Mouse (Mus musculus): ENCODE data around the gene Vdr. TPM values are rescaled to one million over a fixed set of nuclear protein-coding genes. Genes with fewer than 3 reads are reported as not detected.
"Not testable (repeated sequence)": the region's sequence is repeated elsewhere in the genome, so short reads cannot be mapped to it uniquely, and the experiment has no call there.

Vdr gene
- polyA plus RNA-seq, 1 experiment, result 0.46 TPM

- TF ChIP-seq POLR2A (IDR thresholded peaks at IDR 0.05; ENCODE audit: borderline replicate concordance, insufficient read depth, low read length) (no peak), CTCF (IDR thresholded peaks at IDR 0.05; ENCODE audit: borderline replicate concordance, insufficient read depth, low read depth, low read length) (no peak)
- Histone ChIP-seq H3K27ac (ENCODE audit: insufficient read depth, low read length) (no peak overlapping the region), H3K27me3 (ENCODE audit: control insufficient read depth, insufficient read depth, low read length) (no peaks in the 10 kb centered on the region), H3K4me1 (ENCODE audit: control insufficient read depth, insufficient read depth, low read length) (no peaks in the 10 kb centered on the region), H3K4me3 (replicated peaks; ENCODE audit: insufficient read depth, low read depth, low read length) (no peak overlapping the region)
- WGBS, result 86% methylated on average over 8 of the region's 8 CpGs
- DNase-seq, result no peak
Measured at GRCm38 (mm10) chr15:97875784-97876183, 34.6 kb downstream of the Vdr start.

- DNase-seq, result no peak
- H3K4me1 ChIP-seq (ENCODE audit: control insufficient read depth, insufficient read depth, low read length), result no peaks in the 10 kb centered on the region
- H3K27me3 ChIP-seq (ENCODE audit: control insufficient read depth, insufficient read depth, low read length), result no peaks in the 10 kb centered on the region
- 78% methylated on average over 9 of the region's 9 CpGs for WGBS
- no peak overlapping the region for H3K4me3 ChIP-seq (replicated peaks; ENCODE audit: insufficient read depth, low read depth, low read length)
- TF ChIP-seq CTCF (IDR thresholded peaks at IDR 0.05; ENCODE audit: borderline replicate concordance, insufficient read depth, low read depth, low read length) (no peak), POLR2A (IDR thresholded peaks at IDR 0.05; ENCODE audit: borderline replicate concordance, insufficient read depth, low read length) (no peak)
- H3K27ac ChIP-seq (ENCODE audit: insufficient read depth, low read length), result no peak overlapping the region
Measured at GRCm38 (mm10) chr15:97873717-97874116, 36.7 kb downstream of the Vdr start.

GRCm38 (mm10) chr15:97872161-97872560 lies 38.3 kb downstream of the Vdr start:
- TF ChIP-seq CTCF (IDR thresholded peaks at IDR 0.05; ENCODE audit: borderline replicate concordance, insufficient read depth, low read depth, low read length), result no peak
- TF ChIP-seq POLR2A (IDR thresholded peaks at IDR 0.05; ENCODE audit: borderline replicate concordance, insufficient read depth, low read length), result no peak
- Histone ChIP-seq H3K4me3 (replicated peaks; ENCODE audit: insufficient read depth, low read depth, low read length) (no peak overlapping the region), H3K27ac (ENCODE audit: insufficient read depth, low read length) (no peak overlapping the region), H3K4me1 (ENCODE audit: control insufficient read depth, insufficient read depth, low read length) (no peaks in the 10 kb centered on the region), H3K27me3 (ENCODE audit: control insufficient read depth, insufficient read depth, low read length) (no peaks in the 10 kb centered on the region)
- no peak for DNase-seq
- WGBS, result 61% methylated on average over 8 of the region's 8 CpGs

GRCm38 (mm10) chr15:97871055-97872030 lies 39.1 kb downstream of the Vdr start:
- TF ChIP-seq CTCF (IDR thresholded peaks at IDR 0.05; ENCODE audit: borderline replicate concordance, insufficient read depth, low read depth, low read length) (no peak), POLR2A (IDR thresholded peaks at IDR 0.05; ENCODE audit: borderline replicate concordance, insufficient read depth, low read length) (no peak)
- no peaks in the 10 kb centered on the region for H3K27me3 ChIP-seq (ENCODE audit: control insufficient read depth, insufficient read depth, low read length)
- no peak overlapping the region for H3K4me3 ChIP-seq (replicated peaks; ENCODE audit: insufficient read depth, low read depth, low read length)
- DNase-seq, result no peak
- H3K27ac ChIP-seq (ENCODE audit: insufficient read depth, low read length), result no peak overlapping the region
- 68% methylated on average over 19 of the region's 19 CpGs for WGBS
- H3K4me1 ChIP-seq (ENCODE audit: control insufficient read depth, insufficient read depth, low read length), result no peaks in the 10 kb centered on the region

DNA sequence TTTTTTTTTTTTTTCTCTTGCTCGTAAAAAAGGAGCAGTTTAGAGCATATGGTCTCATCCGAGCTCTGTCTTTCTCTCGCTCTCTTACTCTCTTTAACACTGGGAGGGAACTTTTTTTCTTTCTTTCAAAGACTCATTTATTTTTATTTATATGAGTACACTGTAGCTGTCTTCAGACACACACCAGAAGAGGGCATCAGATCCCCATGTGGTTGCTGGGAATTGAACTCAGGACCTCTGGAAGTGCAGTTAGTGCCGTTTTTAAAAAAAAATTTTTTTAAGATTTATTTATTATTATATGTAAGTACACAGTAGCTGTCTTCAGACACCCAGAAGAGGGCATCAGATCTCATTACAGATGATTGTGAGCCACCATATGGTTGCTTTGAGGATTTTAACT lies 40.3 kb downstream of the Vdr start:
- WGBS, result 74% methylated on average over 4 of the region's 4 CpGs
- H3K27me3 ChIP-seq (ENCODE audit: control insufficient read depth, insufficient read depth, low read length); H3K4me3 ChIP-seq (replicated peaks; ENCODE audit: insufficient read depth, low read depth, low read length); H3K27ac ChIP-seq (ENCODE audit: insufficient read depth, low read length); DNase-seq; H3K4me1 ChIP-seq (ENCODE audit: control insufficient read depth, insufficient read depth, low read length): not testable (repeated sequence)

DNA sequence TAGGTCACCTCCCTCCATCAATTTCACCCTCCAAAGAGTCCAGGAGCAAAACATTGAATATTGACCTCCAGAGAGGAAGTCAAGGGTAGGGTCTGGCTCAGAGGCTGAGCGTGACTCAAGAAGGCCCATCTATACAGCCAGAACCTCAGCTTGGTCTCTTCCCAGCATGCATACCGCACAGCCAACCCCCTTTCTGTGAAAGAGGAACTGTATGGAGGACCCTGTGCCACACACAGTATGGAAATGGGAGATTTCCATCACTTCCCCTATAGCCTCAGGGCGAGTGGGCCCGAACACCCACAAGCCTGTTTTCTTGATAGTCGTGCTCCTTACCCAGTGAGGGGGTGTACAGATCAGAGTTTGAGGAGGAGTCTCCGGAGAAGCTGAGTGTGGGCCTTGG lies 41.4 kb downstream of the Vdr start:
- Histone ChIP-seq H3K4me3 (replicated peaks; ENCODE audit: insufficient read depth, low read depth, low read length) (no peak overlapping the region), H3K4me1 (ENCODE audit: control insufficient read depth, insufficient read depth, low read length) (no peaks in the 10 kb centered on the region), H3K27ac (ENCODE audit: insufficient read depth, low read length) (no peak overlapping the region), H3K27me3 (ENCODE audit: control insufficient read depth, insufficient read depth, low read length) (no peaks in the 10 kb centered on the region)
- TF ChIP-seq CTCF (IDR thresholded peaks at IDR 0.05; ENCODE audit: borderline replicate concordance, insufficient read depth, low read depth, low read length) (no peak), POLR2A (IDR thresholded peaks at IDR 0.05; ENCODE audit: borderline replicate concordance, insufficient read depth, low read length) (no peak)
- no peak for DNase-seq
- WGBS, result 92% methylated on average over 6 of the region's 6 CpGs

DNA sequence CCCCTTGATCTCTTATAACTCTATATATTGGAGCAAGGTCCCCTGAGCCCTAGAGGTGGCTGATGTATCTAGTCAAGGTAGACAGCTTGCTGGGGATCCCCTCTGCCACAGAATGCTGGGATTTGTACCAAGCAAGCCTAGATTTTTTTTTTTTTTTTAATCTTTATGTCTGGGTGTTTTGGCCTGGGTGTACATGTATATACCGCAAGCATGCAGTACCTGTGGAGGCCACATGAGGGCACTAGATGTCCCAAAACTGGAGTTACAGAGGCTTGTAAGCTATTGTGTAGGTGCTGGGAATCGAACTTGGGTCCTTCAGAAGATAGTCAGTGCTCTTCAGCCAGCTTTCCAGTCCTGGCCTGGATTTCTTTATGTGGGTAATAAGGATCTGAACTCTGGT lies 44.4 kb downstream of the Vdr start:
- no peak for DNase-seq
- no peak overlapping the region for H3K4me3 ChIP-seq (replicated peaks; ENCODE audit: insufficient read depth, low read depth, low read length)
- 93% methylated on average over 2 of the region's 2 CpGs for WGBS
- no peak overlapping the region for H3K27ac ChIP-seq (ENCODE audit: insufficient read depth, low read length)
- no peaks in the 10 kb centered on the region for H3K4me1 ChIP-seq (ENCODE audit: control insufficient read depth, insufficient read depth, low read length)
- no peaks in the 10 kb centered on the region for H3K27me3 ChIP-seq (ENCODE audit: control insufficient read depth, insufficient read depth, low read length)
- TF ChIP-seq CTCF (IDR thresholded peaks at IDR 0.05; ENCODE audit: borderline replicate concordance, insufficient read depth, low read depth, low read length), result 0 out of 2 replicates have a peak, but pooled peaks have one; percentile 7
- TF ChIP-seq POLR2A (IDR thresholded peaks at IDR 0.05; ENCODE audit: borderline replicate concordance, insufficient read depth, low read length), result no peak

DNA sequence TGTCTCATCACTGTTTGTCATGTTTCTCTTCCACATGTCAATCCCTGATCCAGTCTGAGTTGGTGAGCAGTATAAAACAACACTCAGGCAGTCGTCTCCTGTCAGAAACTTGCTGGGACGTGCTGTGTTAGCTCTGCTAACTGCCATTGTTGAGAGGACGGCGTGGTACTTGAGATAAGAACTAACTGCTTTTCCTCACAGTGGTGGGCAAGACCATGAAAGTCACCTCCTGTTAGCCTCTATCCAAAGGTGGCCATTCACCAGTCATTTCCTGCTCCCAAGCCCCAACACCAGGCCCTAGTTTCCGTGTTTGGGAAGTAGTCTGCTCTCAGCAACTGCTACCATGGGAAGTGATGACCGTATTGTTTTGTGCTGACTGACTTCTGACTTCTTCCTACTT lies 45.3 kb downstream of the Vdr start:
- H3K27ac ChIP-seq (ENCODE audit: insufficient read depth, low read length), result no peak overlapping the region
- 75% methylated on average over 6 of the region's 6 CpGs for WGBS
- H3K27me3 ChIP-seq (ENCODE audit: control insufficient read depth, insufficient read depth, low read length), result no peaks in the 10 kb centered on the region
- H3K4me3 ChIP-seq (replicated peaks; ENCODE audit: insufficient read depth, low read depth, low read length), result no peak overlapping the region
- TF ChIP-seq CTCF (IDR thresholded peaks at IDR 0.05; ENCODE audit: borderline replicate concordance, insufficient read depth, low read depth, low read length) (no peak), POLR2A (IDR thresholded peaks at IDR 0.05; ENCODE audit: borderline replicate concordance, insufficient read depth, low read length) (no peak)
- no peak for DNase-seq
- H3K4me1 ChIP-seq (ENCODE audit: control insufficient read depth, insufficient read depth, low read length), result no peaks in the 10 kb centered on the region

Measured in cerebellum, adult 2 months (tissue).